Mouse (Mus musculus) thymus, adult 2 months (tissue): ENCODE data around the gene Lef1.

ENCODE experiments used
- CTCF ChIP-seq: fragments of 200-500 bp; IDR thresholded peaks from 2 replicates; pipeline ENCODE4 v1.5.1; 2012; ENCODE audit warnings: mild to moderate bottlenecking, control low read depth, low read length, moderate library complexity, borderline replicate concordance; ENCODE audit not compliant: control insufficient read depth, poor library complexity, insufficient read depth; ENCODE audit errors: extremely low read depth
- POLR2A ChIP-seq: fragments of 200-500 bp; IDR thresholded peaks from 2 replicates; pipeline ENCODE4 v1.6.1; 2012; ENCODE audit warnings: mild to moderate bottlenecking, low read length, control low read depth, moderate library complexity; ENCODE audit not compliant: control insufficient read depth, poor library complexity, insufficient read depth; ENCODE audit errors: extremely low read depth

- no peak for TF ChIP-seq CTCF
- TF ChIP-seq POLR2A, result no peak
Measured at GRCm38 (mm10) chr3:131065001-131065400, 45.3 kb upstream of the Lef1 start.
